Mouse (Mus musculus): ENCODE data around the gene Tspan15. TPM values are rescaled to one million over a fixed set of nuclear protein-coding genes. Genes with fewer than 3 reads are reported as not detected.

Tspan15 gene
- polyA plus RNA-seq, 1 experiment = 504 TPM

- no peak overlapping the region for H3K4me3 ChIP-seq (ENCODE audit: low read depth, low read length)
- no peak overlapping the region for H3K27ac ChIP-seq (ENCODE audit: insufficient read depth, low read depth, low read length)
- no peaks in the 10 kb centered on the region for H3K27me3 ChIP-seq (ENCODE audit: control insufficient read depth, insufficient read depth, low read length)
- no peaks in the 10 kb centered on the region; the same call in 1 of the 2 replicates for H3K4me1 ChIP-seq (ENCODE audit: control insufficient read depth, insufficient read depth, insufficient read length, low read length)
- no peaks in the 10 kb centered on the region for H3K36me3 ChIP-seq (ENCODE audit: control insufficient read depth, insufficient read depth, low read length)
- WGBS = 14% methylated on average over 18 of the region's 18 CpGs
- TF ChIP-seq CTCF (IDR thresholded peaks at IDR 0.05; ENCODE audit: extremely low read depth, insufficient read length, insufficient replicate concordance, low read depth, low read length) (peak; percentile 85; the same call in 1 of the 2 replicates), POLR2A (IDR thresholded peaks at IDR 0.05; ENCODE audit: low read depth, low read length) (0 out of 2 replicates have a peak, but pooled peaks have one; percentile 19)
Measured at GRCm38 (mm10) chr10:62261115-62261886, 30.2 kb upstream of the Tspan15 start.

GRCm38 (mm10) chr10:62258298-62258697 is 27.2 kb upstream of the Tspan15 start:
- Histone ChIP-seq H3K27me3 (ENCODE audit: control insufficient read depth, insufficient read depth, low read length) (no peaks in the 10 kb centered on the region), H3K36me3 (ENCODE audit: control insufficient read depth, insufficient read depth, low read length) (no peaks in the 10 kb centered on the region), H3K4me3 (ENCODE audit: low read depth, low read length) (no peak overlapping the region), H3K4me1 (ENCODE audit: control insufficient read depth, insufficient read depth, insufficient read length, low read length) (no peaks in the 10 kb centered on the region; the same call in 1 of the 2 replicates), H3K27ac (ENCODE audit: insufficient read depth, low read depth, low read length) (no peak overlapping the region)
- 84% methylated on average over 5 of the region's 5 CpGs for WGBS
- TF ChIP-seq POLR2A (IDR thresholded peaks at IDR 0.05; ENCODE audit: low read depth, low read length) = no peak

DNA sequence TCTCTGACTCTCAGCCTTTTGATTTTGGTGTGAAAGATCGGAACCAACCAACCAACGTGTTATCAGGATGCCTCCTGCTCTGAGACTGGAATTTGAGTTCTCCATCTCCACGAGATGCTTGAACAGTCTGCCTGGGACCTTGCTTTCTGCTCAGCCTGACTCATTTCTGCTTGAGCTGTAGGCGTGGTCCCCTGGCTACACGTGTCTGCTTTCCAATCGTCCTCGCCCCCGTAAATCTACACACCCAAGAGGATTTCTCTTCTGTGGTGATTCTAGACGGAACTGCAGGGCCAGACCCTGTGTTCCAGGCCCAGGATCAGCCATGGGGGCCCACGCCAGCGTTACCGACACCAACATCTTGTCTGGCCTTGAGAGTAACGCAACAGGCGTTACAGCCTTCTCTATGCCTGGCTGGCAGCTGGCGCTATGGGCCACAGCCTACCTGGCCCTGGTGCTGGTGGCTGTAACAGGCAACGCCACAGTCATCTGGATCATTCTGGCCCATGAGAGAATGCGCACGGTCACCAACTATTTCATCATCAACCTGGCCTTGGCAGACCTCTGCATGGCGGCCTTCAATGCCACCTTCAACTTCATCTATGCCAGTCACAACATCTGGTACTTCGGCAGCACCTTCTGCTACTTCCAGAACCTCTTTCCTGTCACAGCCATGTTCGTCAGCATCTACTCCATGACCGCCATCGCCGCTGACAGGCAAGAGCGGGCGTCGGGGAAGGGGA is 21.6 kb upstream of the Tspan15 start:
- Histone ChIP-seq H3K4me3 (ENCODE audit: low read depth, low read length) (no peak overlapping the region), H3K27me3 (ENCODE audit: control insufficient read depth, insufficient read depth, low read length) (no peaks in the 10 kb centered on the region), H3K27ac (ENCODE audit: insufficient read depth, low read depth, low read length) (no peak overlapping the region), H3K4me1 (ENCODE audit: control insufficient read depth, insufficient read depth, insufficient read length, low read length) (0 out of 2 replicates have a peak, but pooled peaks cover 1% of the 10 kb centered on the region), H3K36me3 (ENCODE audit: control insufficient read depth, insufficient read depth, low read length) (no peaks in the 10 kb centered on the region)
- TF ChIP-seq CTCF (IDR thresholded peaks at IDR 0.05; ENCODE audit: extremely low read depth, insufficient read length, insufficient replicate concordance, low read depth, low read length) = no peak
- TF ChIP-seq POLR2A (IDR thresholded peaks at IDR 0.05; ENCODE audit: low read depth, low read length) = no peak
- WGBS = 75% methylated on average over 27 of the region's 27 CpGs

GRCm38 (mm10) chr10:62252000-62252488 is 21.0 kb upstream of the Tspan15 start, which contains the start of gene Tacr2:
Gene Tacr2 (plus strand): TSS chr10:62252438.
- no peak for TF ChIP-seq CTCF (IDR thresholded peaks at IDR 0.05; ENCODE audit: extremely low read depth, insufficient read length, insufficient replicate concordance, low read depth, low read length)
- TF ChIP-seq POLR2A (IDR thresholded peaks at IDR 0.05; ENCODE audit: low read depth, low read length) = no peak
- Histone ChIP-seq H3K4me3 (ENCODE audit: low read depth, low read length) (no peak within 1 kb of the TSS), H3K27ac (ENCODE audit: insufficient read depth, low read depth, low read length) (no peak within 1 kb of the TSS), H3K27me3 (ENCODE audit: control insufficient read depth, insufficient read depth, low read length) (no peaks in the 10 kb centered on the region), H3K4me1 (ENCODE audit: control insufficient read depth, insufficient read depth, insufficient read length, low read length) (0 out of 2 replicates have a peak, but pooled peaks cover 2% of the 10 kb centered on the region), H3K36me3 (ENCODE audit: control insufficient read depth, insufficient read depth, low read length) (no peaks in the 10 kb centered on the region)
- 78% methylated on average over 12 of the region's 12 CpGs for WGBS

- no peak for TF ChIP-seq CTCF (IDR thresholded peaks at IDR 0.05; ENCODE audit: extremely low read depth, insufficient read length, insufficient replicate concordance, low read depth, low read length)
- TF ChIP-seq POLR2A (IDR thresholded peaks at IDR 0.05; ENCODE audit: low read depth, low read length) = no peak
- Histone ChIP-seq H3K27me3 (ENCODE audit: control insufficient read depth, insufficient read depth, low read length) (no peaks in the 10 kb centered on the region), H3K4me3 (ENCODE audit: low read depth, low read length) (no peak overlapping the region), H3K36me3 (ENCODE audit: control insufficient read depth, insufficient read depth, low read length) (no peaks in the 10 kb centered on the region), H3K27ac (ENCODE audit: insufficient read depth, low read depth, low read length) (peak overlapping the region; percentile 46), H3K4me1 (ENCODE audit: control insufficient read depth, insufficient read depth, insufficient read length, low read length) (0 out of 2 replicates have a peak, but pooled peaks cover 2% of the 10 kb centered on the region)
- 25% methylated on average over 8 of the region's 8 CpGs for WGBS
Measured at GRCm38 (mm10) chr10:62247815-62248214, 16.8 kb upstream of the Tspan15 start.

DNA sequence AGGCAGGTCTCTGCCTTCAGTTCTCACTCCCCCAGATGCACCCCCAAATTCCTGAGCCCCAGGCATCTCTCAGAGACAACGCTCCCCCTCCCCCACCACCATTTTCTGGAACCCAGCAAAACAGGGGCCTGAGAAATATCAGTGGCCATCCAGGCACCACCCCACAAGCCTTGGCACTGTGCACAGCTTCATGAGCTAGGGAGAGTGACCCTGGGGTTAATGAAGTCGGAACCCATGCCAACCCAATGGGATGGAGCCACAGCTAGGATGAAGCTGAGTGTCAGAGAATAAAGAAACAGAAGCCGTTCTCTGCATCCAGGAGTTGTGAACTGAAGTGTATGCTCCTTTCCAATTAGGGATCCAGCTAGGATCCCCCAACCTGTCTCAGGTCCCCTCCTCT is 16.1 kb upstream of the Tspan15 start:
- Histone ChIP-seq H3K27ac (ENCODE audit: insufficient read depth, low read depth, low read length) (peak overlapping the region; percentile 46; the same call in 1 of the 2 replicates), H3K4me1 (ENCODE audit: control insufficient read depth, insufficient read depth, insufficient read length, low read length) (0 out of 2 replicates have a peak, but pooled peaks cover 3% of the 10 kb centered on the region), H3K4me3 (ENCODE audit: low read depth, low read length) (no peak overlapping the region), H3K27me3 (ENCODE audit: control insufficient read depth, insufficient read depth, low read length) (no peaks in the 10 kb centered on the region), H3K36me3 (ENCODE audit: control insufficient read depth, insufficient read depth, low read length) (no peaks in the 10 kb centered on the region)
- 72% methylated on average over 3 of the region's 3 CpGs for WGBS
- TF ChIP-seq CTCF (IDR thresholded peaks at IDR 0.05; ENCODE audit: extremely low read depth, insufficient read length, insufficient replicate concordance, low read depth, low read length) (no peak), POLR2A (IDR thresholded peaks at IDR 0.05; ENCODE audit: low read depth, low read length) (no peak)

GRCm38 (mm10) chr10:62244067-62244466 is 13.0 kb upstream of the Tspan15 start:
- WGBS = 87% methylated on average over 9 of the region's 9 CpGs
- Histone ChIP-seq H3K27ac (ENCODE audit: insufficient read depth, low read depth, low read length) (no peak overlapping the region), H3K27me3 (ENCODE audit: control insufficient read depth, insufficient read depth, low read length) (no peaks in the 10 kb centered on the region), H3K4me1 (ENCODE audit: control insufficient read depth, insufficient read depth, insufficient read length, low read length) (peaks cover 11% of the 10 kb centered on the region; the same call in 1 of the 2 replicates), H3K36me3 (ENCODE audit: control insufficient read depth, insufficient read depth, low read length) (no peaks in the 10 kb centered on the region), H3K4me3 (ENCODE audit: low read depth, low read length) (no peak overlapping the region)
- TF ChIP-seq CTCF (IDR thresholded peaks at IDR 0.05; ENCODE audit: extremely low read depth, insufficient read length, insufficient replicate concordance, low read depth, low read length) = no peak
- no peak for TF ChIP-seq POLR2A (IDR thresholded peaks at IDR 0.05; ENCODE audit: low read depth, low read length)

Measured in small intestine, adult 2 months (tissue).